Mouse (Mus musculus) heart, adult 2 months (tissue): ENCODE measurements at regions not wholly inside any gene's neighbourhood (a gene's known extent, or its start where the extent isn't known, plus 50 kb on each side); places are given as distances from the start of the nearest gene placed in this dataset.

Experiments
- CTCF ChIP-seq: fragments of 200-600 bp; IDR thresholded peaks from 2 replicates; pipeline ENCODE4 v1.8.1; 2022; ENCODE audit warnings: antibody characterized with exemption, mild to moderate bottlenecking, moderate library complexity
- EP300 ChIP-seq: fragments of 200-500 bp; IDR thresholded peaks from 2 replicates; pipeline ENCODE4 v1.6.1; 2011; ENCODE audit warnings: low read depth, low read length, control low read depth; ENCODE audit not compliant: insufficient read depth

GRCm38 (mm10) chr15:64471597-64471996, 345.9 kb upstream of the Gm21798 start:
- TF ChIP-seq EP300 (no peak), CTCF (no peak)
